Mouse (Mus musculus) MEL (cell line): ENCODE data around the gene Bmp7. TPM values are rescaled to one million over a fixed set of nuclear protein-coding genes. Genes with fewer than 3 reads are reported as not detected.

Experiments used
- DNase-seq: peaks from one replicate; pipeline ENCODE4 v3.0.0; 2011; ENCODE audit warnings: low read depth, low spot score
- H3K27ac ChIP-seq: 2 replicates; pipeline ENCODE4 v1.5.1; 2012; ENCODE audit warnings: low read depth, mild to moderate bottlenecking, control low read depth, low read length, moderate library complexity; ENCODE audit not compliant: control insufficient read depth
- H3K27me3 ChIP-seq, 2 experiments: fragments of 150-350 bp in 1 of 2; sonication (generic) in 1 of 2; 2 replicates each; pipeline ENCODE4 v1.6.1; 2012; ENCODE audit warnings: low read length in 2 of 2, mild to moderate bottlenecking in 2 of 2, improper control_type of control experiment in 1 of 2, moderate library complexity in 1 of 2; ENCODE audit not compliant: insufficient read depth in 2 of 2, control insufficient read depth in 1 of 2
- H3K36me3 ChIP-seq, 2 experiments: 2 replicates each; pipeline ENCODE4 v1.6.1; 2012 to 2014; ENCODE audit warnings: low read length in 2 of 2, improper control_type of control experiment in 1 of 2, inconsistent platforms in 1 of 2, mild to moderate bottlenecking in 1 of 2; ENCODE audit not compliant: insufficient read depth in 2 of 2, control insufficient read depth in 1 of 2
- H3K4me1 ChIP-seq, 2 experiments: fragments of 150-350 bp in 1 of 2; sonication (generic) in 1 of 2; 2 replicates each; pipeline ENCODE4 v1.6.1; 2012; ENCODE audit warnings: low read length in 2 of 2, improper control_type of control experiment in 1 of 2, mild to moderate bottlenecking in 1 of 2; ENCODE audit not compliant: insufficient read depth in 2 of 2, control insufficient read depth in 1 of 2
- H3K4me3 ChIP-seq, 2 experiments: fragments of 150-350 bp in 1 of 2; sonication (generic) in 1 of 2; 2 replicates each; pipeline ENCODE4 v1.5.1; 2012; ENCODE audit warnings: low read depth in 2 of 2, low read length in 2 of 2, mild to moderate bottlenecking in 2 of 2, moderate library complexity in 2 of 2, control low read depth in 1 of 2, improper control_type of control experiment in 1 of 2; ENCODE audit not compliant: control insufficient read depth in 1 of 2, insufficient read depth in 1 of 2
- H3K79me2 ChIP-seq: 2 replicates; pipeline ENCODE4 v1.6.1; 2012; ENCODE audit warnings: mild to moderate bottlenecking, low read length, moderate library complexity; ENCODE audit not compliant: control insufficient read depth, poor library complexity, insufficient read depth
- H3K9ac ChIP-seq: 2 replicates; pipeline ENCODE4 v1.6.1; 2012; ENCODE audit warnings: low read depth, mild to moderate bottlenecking, control low read depth, low read length, moderate library complexity; ENCODE audit not compliant: control insufficient read depth, poor library complexity, severe bottlenecking
- H3K9me3 ChIP-seq: fragments of 150-350 bp; sonication (generic); replicated peaks from 2 replicates; pipeline ENCODE4 v1.6.1; 2012; ENCODE audit warnings: mild to moderate bottlenecking, low read length, improper control_type of control experiment, moderate library complexity; ENCODE audit not compliant: insufficient read depth
- BHLHE40 ChIP-seq: IDR thresholded peaks from 2 replicates; pipeline ENCODE4 v1.6.1; 2012; ENCODE audit warnings: low read depth, mild to moderate bottlenecking, inconsistent platforms, low read length, improper control_type of control experiment, borderline replicate concordance
- CHD1 ChIP-seq: IDR thresholded peaks from 2 replicates; pipeline ENCODE4 v1.6.1; 2012; ENCODE audit warnings: low read depth, mild to moderate bottlenecking, inconsistent platforms, low read length, improper control_type of control experiment
- CTCF ChIP-seq, 3 experiments: IDR thresholded peaks in 2 of 3; conservative IDR thresholded peaks in 1 of 3; 2 replicates each; pipeline ENCODE4 v1.5.1; 2011 to 2012; ENCODE audit warnings: low read length in 3 of 3, low read depth in 2 of 3, mild to moderate bottlenecking in 2 of 3, improper control_type of control experiment in 1 of 3, inconsistent platforms in 1 of 3, mixed read lengths in 1 of 3, moderate library complexity in 1 of 3; ENCODE audit not compliant: control insufficient read depth in 1 of 3, insufficient read depth in 1 of 3, poor library complexity in 1 of 3, severe bottlenecking in 1 of 3
- E2F4 ChIP-seq: IDR thresholded peaks from 2 replicates; pipeline ENCODE4 v1.6.1; 2011; ENCODE audit warnings: low read depth, low read length, improper control_type of control experiment, borderline replicate concordance
- EP300 ChIP-seq, 2 experiments: IDR thresholded peaks; 2 replicates each; pipeline ENCODE4 v1.6.1; 2011; ENCODE audit warnings: improper control_type of control experiment in 2 of 2, low read length in 2 of 2, low read depth in 1 of 2, mild to moderate bottlenecking in 1 of 2
- ETS1 ChIP-seq: IDR thresholded peaks from 2 replicates; pipeline ENCODE4 v1.6.1; 2012; ENCODE audit warnings: low read depth, mild to moderate bottlenecking, inconsistent platforms, low read length, improper control_type of control experiment, moderate library complexity
- MAX ChIP-seq: IDR thresholded peaks from 2 replicates; pipeline ENCODE4 v1.6.1; 2011; ENCODE audit warnings: low read length, improper control_type of control experiment
- MAZ ChIP-seq: IDR thresholded peaks from 2 replicates; pipeline ENCODE4 v1.6.1; 2012; ENCODE audit warnings: low read depth, mild to moderate bottlenecking, inconsistent platforms, low read length, improper control_type of control experiment
- MEF2A ChIP-seq: IDR thresholded peaks from 2 replicates; pipeline ENCODE4 v1.6.1; 2014; ENCODE audit warnings: low read depth, mild to moderate bottlenecking, inconsistent platforms, low read length, improper control_type of control experiment; ENCODE audit not compliant: poor library complexity, insufficient replicate concordance, severe bottlenecking; ENCODE audit errors: extremely low read depth
- MXI1 ChIP-seq: IDR thresholded peaks from 2 replicates; pipeline ENCODE4 v1.6.1; 2011; ENCODE audit warnings: mild to moderate bottlenecking, low read depth, low read length, improper control_type of control experiment
- MYC ChIP-seq: IDR thresholded peaks from 2 replicates; pipeline ENCODE4 v1.6.1; 2011; ENCODE audit warnings: low read depth, mild to moderate bottlenecking, low read length, improper control_type of control experiment, moderate library complexity
- NELFE ChIP-seq: IDR thresholded peaks from 2 replicates; pipeline ENCODE4 v1.6.1; 2011; ENCODE audit warnings: low read depth, low read length, improper control_type of control experiment
- POLR2A ChIP-seq, 2 experiments: IDR thresholded peaks; 2 replicates each; pipeline ENCODE4 v1.6.1; 2011 to 2012; ENCODE audit warnings: low read length in 2 of 2, mild to moderate bottlenecking in 2 of 2, control low read depth in 1 of 2, improper control_type of control experiment in 1 of 2, low read depth in 1 of 2, moderate library complexity in 1 of 2; ENCODE audit not compliant: control insufficient read depth in 1 of 2, insufficient read depth in 1 of 2, poor library complexity in 1 of 2
- POLR2AphosphoS2 ChIP-seq: IDR thresholded peaks from 2 replicates; pipeline ENCODE4 v1.6.1; 2011; ENCODE audit warnings: low read length, improper control_type of control experiment
- RAD21 ChIP-seq: IDR thresholded peaks from 2 replicates; pipeline ENCODE4 v1.6.1; 2011; ENCODE audit warnings: mild to moderate bottlenecking, low read depth, low read length, improper control_type of control experiment
- RCOR1 ChIP-seq: IDR thresholded peaks from 2 replicates; pipeline ENCODE4 v1.6.1; 2012; ENCODE audit warnings: low read depth, mild to moderate bottlenecking, inconsistent platforms, low read length, improper control_type of control experiment
- SMC3 ChIP-seq: IDR thresholded peaks from 2 replicates; pipeline ENCODE4 v1.6.1; 2011; ENCODE audit warnings: low read depth, low read length, improper control_type of control experiment
- TAL1 ChIP-seq: IDR thresholded peaks from 2 replicates; pipeline ENCODE4 v1.6.1; 2012; ENCODE audit warnings: mild to moderate bottlenecking, inconsistent platforms, low read length, moderate library complexity, mixed read lengths
- TBP ChIP-seq: IDR thresholded peaks from 2 replicates; pipeline ENCODE4 v1.8.0; 2011; ENCODE audit warnings: low read depth, low read length, improper control_type of control experiment
- TCF12 ChIP-seq: IDR thresholded peaks from 2 replicates; pipeline ENCODE4 v1.6.1; 2014; ENCODE audit warnings: low read depth, mild to moderate bottlenecking, inconsistent platforms, low read length, improper control_type of control experiment, moderate library complexity
- UBTF ChIP-seq: IDR thresholded peaks from 2 replicates; pipeline ENCODE4 v1.6.1; 2012; ENCODE audit warnings: low read depth, mild to moderate bottlenecking, inconsistent platforms, low read length, improper control_type of control experiment, moderate library complexity, borderline replicate concordance; ENCODE audit not compliant: insufficient read depth
- USF1 ChIP-seq: IDR thresholded peaks from 2 replicates; pipeline ENCODE4 v1.6.1; 2014; ENCODE audit warnings: low read depth, mild to moderate bottlenecking, inconsistent platforms, low read length, improper control_type of control experiment, moderate library complexity
- USF2 ChIP-seq, 2 experiments: IDR thresholded peaks; 2 replicates each; pipeline ENCODE4 v1.6.1; 2011 to 2012; ENCODE audit warnings: improper control_type of control experiment in 2 of 2, low read length in 2 of 2, borderline replicate concordance in 1 of 2, inconsistent platforms in 1 of 2, low read depth in 1 of 2, mild to moderate bottlenecking in 1 of 2; ENCODE audit not compliant: insufficient read depth in 1 of 2
- ZKSCAN1 ChIP-seq: IDR thresholded peaks from 2 replicates; pipeline ENCODE4 v1.6.1; 2012; ENCODE audit warnings: low read depth, mild to moderate bottlenecking, inconsistent platforms, low read length, improper control_type of control experiment, moderate library complexity
- ZMIZ1 ChIP-seq: IDR thresholded peaks from 2 replicates; pipeline ENCODE4 v1.6.1; 2012; ENCODE audit warnings: low read depth, mild to moderate bottlenecking, inconsistent platforms, low read length, improper control_type of control experiment, moderate library complexity
- polyA plus RNA-seq, 2 experiments: library from polyadenylated mRNA; stranded (reverse) in 1 of 2; unstranded in 1 of 2; fragments of >175 nt in 1 of 2; fragments of >200 nt in 1 of 2; gene quantifications; 2 replicates each; pipeline versions ENCODE4 v1.2.1 to v1.2.4; 2012; ENCODE audit warnings: low replicate concordance in 2 of 2, low read depth in 1 of 2; ENCODE audit not compliant: insufficient read length in 2 of 2, insufficient read depth in 1 of 2, missing spikeins in 1 of 2
- total RNA-seq: library from RNA; depleted of rRNA; stranded (reverse); fragments of 300-350 nt; gene quantifications from 2 replicates; pipeline ENCODE4 v1.2.3, GENCODE M21; 2012

Bmp7 gene
- total and polyA plus RNA-seq, 3 experiments: not detected

GRCm38 (mm10) chr2:172924961-172925360 is 15.2 kb downstream of the Bmp7 start:
- H3K79me2 ChIP-seq: no peaks in the 10 kb centered on the region
- no peak overlapping the region for H3K4me3 ChIP-seq
- TF ChIP-seq POLR2AphosphoS2 (no peak), MYC (no peak), POLR2A (IDR thresholded peaks at IDR 0.05; ENCODE audit: control insufficient read depth in 1 of 2, insufficient read depth in 1 of 2, low read depth in 1 of 2, low read length in 2 of 2, poor library complexity in 1 of 2) (no peak)
- H3K27ac ChIP-seq: no peak overlapping the region
- DNase-seq: no peak
- H3K9me3 ChIP-seq: no peaks in the 10 kb centered on the region
- no peak overlapping the region for H3K9ac ChIP-seq
- H3K4me1 ChIP-seq: no peaks in the 10 kb centered on the region
- no peaks in the 10 kb centered on the region for H3K27me3 ChIP-seq
- H3K36me3 ChIP-seq: no peaks in the 10 kb centered on the region

- TF ChIP-seq TCF12 (no peak), ZKSCAN1 (no peak), E2F4 (no peak), TBP (no peak), MYC (no peak), CHD1 (no peak), TAL1 (no peak), MAZ (no peak), NELFE (no peak), ETS1 (no peak), SMC3 (no peak), EP300 (IDR thresholded peaks at IDR 0.05; ENCODE audit: low read depth in 1 of 2, low read length in 2 of 2) (no peak), MAX (no peak)
- no peak overlapping the region for H3K4me3 ChIP-seq
- no peak overlapping the region for H3K27ac ChIP-seq
- no peak overlapping the region for H3K9ac ChIP-seq
- H3K9me3 ChIP-seq: no peaks in the 10 kb centered on the region
- DNase-seq: no peak
- H3K36me3 ChIP-seq: no peaks in the 10 kb centered on the region
- no peaks in the 10 kb centered on the region for H3K4me1 ChIP-seq
- no peaks in the 10 kb centered on the region for H3K27me3 ChIP-seq
- no peaks in the 10 kb centered on the region for H3K79me2 ChIP-seq
Observed at GRCm38 (mm10) chr2:172923198-172923597, 16.9 kb downstream of the Bmp7 start.

- no peak overlapping the region for H3K9ac ChIP-seq
- TF ChIP-seq ZMIZ1: no peak
- TF ChIP-seq EP300 (IDR thresholded peaks at IDR 0.05; ENCODE audit: low read depth in 1 of 2, low read length in 2 of 2): no peak
- TF ChIP-seq MAX: no peak
- TF ChIP-seq USF1: no peak
- no peak for TF ChIP-seq MEF2A
- no peak for TF ChIP-seq BHLHE40
- TF ChIP-seq MYC: no peak
- no peak for TF ChIP-seq RCOR1
- TF ChIP-seq NELFE: no peak
- no peak for TF ChIP-seq SMC3
- no peak for TF ChIP-seq RAD21
- TF ChIP-seq TBP: no peak
- TF ChIP-seq TAL1: no peak
- TF ChIP-seq CTCF (IDR thresholded peaks at IDR 0.05 in 2 of 3, conservative IDR thresholded peaks at IDR 0.05 in 1 of 3; ENCODE audit: control insufficient read depth in 1 of 3, insufficient read depth in 1 of 3, low read depth in 2 of 3, low read length in 3 of 3, poor library complexity in 1 of 3, severe bottlenecking in 1 of 3): no peak
- no peak for TF ChIP-seq UBTF
- TF ChIP-seq E2F4: no peak
- no peak for TF ChIP-seq CHD1
- TF ChIP-seq MAZ: no peak
- no peak for TF ChIP-seq USF2 (IDR thresholded peaks at IDR 0.05; ENCODE audit: borderline replicate concordance in 1 of 2, insufficient read depth in 1 of 2, low read depth in 1 of 2, low read length in 2 of 2)
- no peak for TF ChIP-seq MXI1
- TF ChIP-seq, all 39 proteins: peak for 0
- H3K27me3 ChIP-seq: no peaks in the 10 kb centered on the region
- no peaks in the 10 kb centered on the region for H3K9me3 ChIP-seq
- H3K79me2 ChIP-seq: no peaks in the 10 kb centered on the region
- H3K27ac ChIP-seq: no peak overlapping the region
- no peak overlapping the region for H3K4me3 ChIP-seq
- no peaks in the 10 kb centered on the region for H3K4me1 ChIP-seq
- no peaks in the 10 kb centered on the region for H3K36me3 ChIP-seq
- no peak for DNase-seq
Observed at GRCm38 (mm10) chr2:172922597-172922996, 17.5 kb downstream of the Bmp7 start.
